Mouse (Mus musculus): ENCODE results near the gene Hopx.
A peak's percentile ranks its signal among the peaks of the same experiment; 100 is the strongest.
"Not testable (repeated sequence)": the region's sequence is repeated elsewhere in the genome, so short reads cannot be mapped to it uniquely, and the experiment has no call there.

The Hopx gene

DNA sequence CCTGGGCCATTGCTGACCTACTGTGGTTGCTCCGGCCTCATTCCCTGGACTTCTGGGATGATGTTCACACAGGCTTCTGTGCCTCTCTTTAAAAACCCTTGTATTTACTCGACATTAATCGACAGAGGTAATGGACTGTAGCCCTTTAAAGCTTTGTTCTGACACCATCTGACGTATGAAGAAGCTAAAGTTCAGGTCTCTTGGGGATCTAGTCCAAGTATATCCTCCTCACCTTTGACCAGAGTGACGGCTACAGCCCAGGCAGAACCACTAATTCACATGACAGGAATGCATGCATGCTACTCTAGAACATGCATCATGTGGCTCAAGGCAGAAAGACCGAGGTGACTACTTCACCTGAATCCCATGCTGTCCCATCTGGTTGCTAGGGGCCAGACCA lies 14.2 kb downstream of the Hopx start:
- DNase-seq (ENCODE audit: low spot score in 2 of 2): no peak

- DNase-seq (ENCODE audit: low spot score in 2 of 2): no peak
Measured at GRCm38 (mm10) chr5:77099997-77100380, 14.9 kb downstream of the Hopx start.

- no peak for DNase-seq (ENCODE audit: low spot score in 2 of 2)
Measured at GRCm38 (mm10) chr5:77099317-77099996, 15.5 kb downstream of the Hopx start.

- no peak for DNase-seq (ENCODE audit: low spot score in 2 of 2)
Measured at GRCm38 (mm10) chr5:77098874-77099273, 16.0 kb downstream of the Hopx start.

- no peak for DNase-seq (ENCODE audit: low spot score in 2 of 2)
Measured at GRCm38 (mm10) chr5:77097686-77098085, 17.2 kb downstream of the Hopx start.

GRCm38 (mm10) chr5:77096194-77096593 lies 18.7 kb downstream of the Hopx start:
- DNase-seq (ENCODE audit: low spot score in 2 of 2): not testable (repeated sequence)

GRCm38 (mm10) chr5:77094510-77095491 lies 20.1 kb downstream of the Hopx start:
- peak; percentile 58 to 61 for DNase-seq (ENCODE audit: low spot score in 2 of 2)

- DNase-seq (ENCODE audit: low spot score in 2 of 2): no peak
Measured at GRCm38 (mm10) chr5:77093961-77094360, 21.0 kb downstream of the Hopx start.

GRCm38 (mm10) chr5:77092531-77092930 lies 22.4 kb downstream of the Hopx start:
- DNase-seq (ENCODE audit: low spot score in 2 of 2): no peak

- DNase-seq (ENCODE audit: low spot score in 2 of 2): no peak
Measured at GRCm38 (mm10) chr5:77091923-77092322, 23.0 kb downstream of the Hopx start.

DNA sequence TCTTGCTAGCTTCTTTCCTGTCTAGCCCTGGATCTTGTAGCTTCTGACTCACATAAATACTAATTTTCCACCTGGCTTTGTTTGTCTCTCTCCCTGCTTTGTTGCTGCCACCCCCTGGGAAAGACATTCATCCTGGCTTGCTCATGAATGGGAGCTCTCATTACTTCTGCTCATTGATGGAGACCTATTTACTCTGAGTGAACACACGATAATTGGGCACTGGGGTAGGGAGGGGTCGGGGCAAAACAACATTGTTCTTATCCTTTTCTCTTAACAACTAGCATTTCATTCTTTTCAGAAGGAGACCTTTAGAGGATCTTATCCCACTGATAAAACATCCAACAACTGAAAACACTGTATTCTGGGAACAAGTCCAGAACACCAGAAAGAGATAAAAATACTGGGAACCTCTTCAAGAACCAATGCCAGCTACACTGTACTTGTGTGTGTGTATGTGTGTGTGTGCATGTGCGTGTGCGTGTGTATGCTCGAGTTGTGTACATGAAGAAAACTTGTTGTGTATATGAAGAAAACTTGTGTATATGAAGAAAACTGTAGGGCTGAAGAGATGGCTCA lies 24.3 kb downstream of the Hopx start:
- DNase-seq (ENCODE audit: low spot score in 2 of 2): no peak

DNA sequence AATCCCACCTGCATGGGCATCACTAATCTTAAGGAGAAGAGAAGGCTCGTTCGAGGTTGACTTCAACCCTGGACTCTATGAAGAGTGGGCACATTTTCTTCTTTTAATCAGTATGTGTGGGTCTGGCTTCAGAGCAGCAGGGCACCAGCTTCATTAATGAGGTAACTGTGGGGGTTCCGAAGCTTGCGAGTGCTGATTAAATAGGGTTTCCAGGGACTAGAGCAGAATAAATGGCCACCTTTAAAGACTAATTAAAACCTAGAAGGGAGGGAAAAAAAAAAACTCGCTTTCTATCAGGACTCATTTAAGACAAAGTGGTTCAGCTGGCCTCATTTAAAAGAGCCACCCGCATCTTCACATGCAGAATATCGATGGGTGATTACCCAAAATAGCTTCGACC lies 25.0 kb downstream of the Hopx start:
- no peak for DNase-seq (ENCODE audit: low spot score in 2 of 2)

- peak; percentile 43 to 70 for DNase-seq (ENCODE audit: low spot score in 2 of 2)
Measured at GRCm38 (mm10) chr5:77089294-77089693, 25.6 kb downstream of the Hopx start.

DNA sequence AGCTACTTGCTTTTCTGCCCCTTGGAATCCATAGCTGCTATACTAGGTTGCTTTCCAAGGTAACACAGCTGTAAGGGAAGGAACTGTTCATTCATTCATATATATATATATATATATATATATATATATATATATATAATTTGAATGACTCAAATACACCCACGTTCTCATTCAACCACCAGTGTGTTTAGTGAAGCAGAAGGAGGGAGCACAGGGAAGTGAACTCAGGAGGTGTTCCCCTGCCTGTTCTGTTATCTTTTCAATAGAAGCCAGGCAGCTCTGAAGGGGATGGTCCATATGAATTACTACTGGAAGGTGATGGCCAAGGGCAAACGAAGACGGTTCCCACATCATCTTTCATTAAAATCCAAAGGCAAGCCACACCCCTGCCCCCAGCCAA lies 27.8 kb downstream of the Hopx start:
- DNase-seq (ENCODE audit: low spot score in 2 of 2): no peak

DNA sequence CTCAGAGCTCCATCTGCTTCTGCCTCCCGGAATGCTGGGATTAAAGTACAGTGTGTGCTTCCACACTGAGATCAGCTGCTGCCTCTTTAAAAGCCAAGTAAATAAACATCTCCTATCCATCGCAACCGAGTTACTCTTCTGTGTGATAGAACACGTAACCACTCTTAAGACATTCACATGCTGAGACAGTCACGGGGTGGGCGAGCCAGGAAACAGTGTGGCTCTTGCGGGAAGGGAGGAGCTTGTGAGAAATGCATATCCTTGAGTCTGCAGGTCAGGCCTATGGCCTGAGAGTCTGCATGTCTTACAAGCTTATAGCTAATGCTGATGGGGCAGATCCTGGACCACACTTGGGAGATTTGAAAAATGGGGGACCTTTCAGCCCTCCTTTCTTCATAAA lies 28.4 kb downstream of the Hopx start:
- no peak for DNase-seq (ENCODE audit: low spot score in 2 of 2)

DNA sequence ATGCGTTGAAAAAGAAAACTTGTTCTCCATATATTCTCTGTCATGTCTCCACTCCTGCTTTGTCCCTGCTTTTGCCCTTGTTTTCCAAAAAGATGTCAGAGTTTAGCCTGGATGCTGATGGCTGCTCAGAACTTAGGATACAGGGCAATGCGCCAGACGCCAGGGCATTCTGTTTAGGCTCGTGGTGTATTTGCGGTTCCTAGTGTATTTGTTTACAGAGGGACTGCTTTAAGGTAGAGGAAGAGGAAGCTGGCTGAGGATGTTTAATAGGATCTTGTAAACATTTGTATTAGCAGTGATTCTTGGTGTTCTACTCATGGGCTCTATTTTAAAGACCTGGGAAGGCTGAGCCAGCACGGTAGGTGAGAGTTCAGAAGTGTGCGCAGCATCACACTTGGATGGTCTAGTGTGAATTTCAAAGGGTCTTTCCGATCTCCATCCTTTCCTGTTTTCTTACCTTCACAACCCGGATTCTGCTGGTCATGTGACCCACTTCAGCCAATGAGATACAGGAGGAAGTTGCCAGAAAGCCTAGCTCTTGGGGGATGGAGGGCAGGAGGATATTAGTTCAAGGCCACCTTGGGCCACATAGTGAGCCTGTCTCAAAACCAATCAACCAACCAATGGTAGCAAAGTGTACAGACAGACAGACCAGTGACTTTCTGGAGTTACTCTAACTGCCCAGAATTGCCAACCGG lies 29.0 kb downstream of the Hopx start:
- no peak for DNase-seq (ENCODE audit: low spot score in 2 of 2)

DNA sequence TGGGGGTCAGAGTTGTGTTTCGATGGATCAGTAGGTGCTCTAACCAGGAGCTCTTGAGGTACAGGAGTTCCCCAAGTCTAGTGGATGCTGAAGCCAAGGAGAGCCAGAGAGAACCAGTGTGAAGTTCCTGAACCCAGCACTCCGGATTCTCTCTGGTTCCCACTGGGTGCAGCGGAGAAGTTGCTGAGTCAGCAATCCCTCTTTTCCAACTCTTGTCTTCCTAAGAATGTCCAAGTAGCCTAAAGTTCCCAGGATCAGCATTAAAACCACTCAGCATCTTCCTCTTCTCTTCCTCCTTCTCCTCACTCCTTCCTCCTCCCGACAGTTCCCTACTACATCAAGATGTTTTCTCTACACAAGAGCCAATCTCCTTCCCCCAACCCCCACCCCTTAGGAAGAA lies 30.5 kb downstream of the Hopx start:
- DNase-seq (ENCODE audit: low spot score in 2 of 2): no peak

DNA sequence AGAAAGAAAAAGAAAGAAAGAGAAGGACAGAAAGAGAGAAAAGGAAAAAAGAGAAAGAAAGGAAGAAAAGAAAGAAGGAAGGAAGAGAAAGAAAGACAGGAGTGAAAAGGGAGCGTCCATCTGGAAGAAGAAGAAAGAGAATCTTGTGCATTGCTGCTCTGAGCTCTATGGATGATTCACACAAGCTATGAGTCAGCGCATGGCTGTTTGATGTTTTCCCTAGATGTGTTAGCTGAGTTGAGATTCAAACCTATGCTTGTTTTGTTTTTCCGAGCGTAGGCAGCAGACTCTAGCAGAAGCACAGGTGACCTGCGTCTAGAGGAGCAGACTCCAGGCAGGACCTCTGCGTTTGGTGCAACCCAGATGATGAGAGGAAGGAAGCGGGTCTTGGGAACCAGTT lies 32.2 kb downstream of the Hopx start:
- DNase-seq (ENCODE audit: low spot score in 2 of 2): no peak

GRCm38 (mm10) chr5:77080761-77081160 lies 34.2 kb downstream of the Hopx start:
- no peak for DNase-seq (ENCODE audit: low spot score in 2 of 2)

DNA sequence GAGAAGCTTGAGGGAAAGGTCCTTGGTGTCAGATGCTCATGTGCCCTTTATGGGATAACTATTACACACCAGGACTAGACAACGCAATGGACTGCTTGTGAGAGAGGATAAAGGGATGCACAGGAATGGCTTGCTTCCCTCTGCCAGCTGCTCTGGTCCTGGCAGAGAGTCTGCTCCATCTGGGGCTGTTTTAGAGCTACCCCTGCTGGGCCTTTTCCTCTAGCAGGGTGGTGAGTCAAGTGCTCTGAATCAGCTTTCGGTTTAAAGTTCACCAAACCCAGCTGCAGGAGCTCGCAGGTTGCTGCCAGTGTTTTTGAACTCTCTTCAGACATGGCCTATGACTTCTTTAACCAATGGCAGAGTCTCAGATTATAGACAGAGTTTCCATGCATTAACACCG lies 39.0 kb downstream of the Hopx start:
- no peak for DNase-seq (ENCODE audit: low spot score in 2 of 2)

GRCm38 (mm10) chr5:77074914-77075313 lies 40.0 kb downstream of the Hopx start:
- no peak for DNase-seq (ENCODE audit: low spot score in 2 of 2)

- no peak for DNase-seq (ENCODE audit: low spot score in 2 of 2)
Measured at GRCm38 (mm10) chr5:77073794-77074193, 41.1 kb downstream of the Hopx start.

Measured in cerebellum, postnatal 4 days (tissue).